In genomic region chr8:111909621-111910450, GRCm38 (mm10) we compare ENCODE assay signal across 8 mouse cellular contexts. TPM values are rescaled to one million over a fixed set of nuclear protein-coding genes. Genes with fewer than 3 reads are reported as not detected.
DNase-seq lines count a peak whose midpoint lies in the region; ATAC-seq and TF ChIP-seq lines count a peak whose summit lies in the region.

TSS of gene Chst5 (minus strand) at chr8:111910447.

- peak; percentile 77 for ATAC-seq in kidney, embryonic 16.5 days (ENCODE audit: low FRiP score, low TSS enrichment)
- ATAC-seq in forebrain, embryonic 15.5 days (replicated peaks): peak; percentile 33; the same call in 1 of the 2 replicates
- peak; percentile 79 for ATAC-seq in midbrain, embryonic 11.5 days (ENCODE audit: low FRiP score)
- no peak for ATAC-seq in inflammation-experienced regulatory T-cells, adult 6 months
- ATAC-seq in activated CD4-positive, CD25-positive, alpha-beta regulatory T cell, adult 4 months: no peak

- no peak for DNase-seq in kidney, adult 2 months
- peak; percentile 52 for DNase-seq in cerebellum, adult 11-12 months
- peak; percentile 92 for DNase-seq in midbrain, embryonic 11.5 days (ENCODE audit: low spot score, missing footprints)
- DNase-seq in natural killer cell, adult 2 months (ENCODE audit: low spot score in 2 of 2): no peak

- H3K4me1 ChIP-seq in kidney, embryonic 16.5 days (ENCODE audit: insufficient read depth, low read length): peaks cover 8% of the 10 kb centered on the region
- H3K4me1 ChIP-seq in kidney, adult 2 months (ENCODE audit: control insufficient read depth, insufficient read depth, low read length): no peaks in the 10 kb centered on the region
- H3K4me1 ChIP-seq in forebrain, embryonic 15.5 days: peaks cover 40% of the 10 kb centered on the region
- H3K4me1 ChIP-seq in midbrain, embryonic 11.5 days (ENCODE audit: control insufficient read depth, insufficient read depth, low read length): 0 out of 2 replicates have a peak, but pooled peaks cover 4% of the 10 kb centered on the region

- H3K27me3 ChIP-seq in kidney, embryonic 16.5 days (ENCODE audit: insufficient read depth, low read length): peaks cover 17% of the 10 kb centered on the region
- no peaks in the 10 kb centered on the region; the same call in none of the 2 replicates for H3K27me3 ChIP-seq in kidney, adult 2 months (replicated peaks; ENCODE audit: control insufficient read depth, insufficient read depth, low read length)
- H3K27me3 ChIP-seq in forebrain, embryonic 15.5 days: 0 out of 2 replicates have a peak, but pooled peaks cover 4% of the 10 kb centered on the region
- H3K27me3 ChIP-seq in midbrain, embryonic 11.5 days (ENCODE audit: control insufficient read depth, insufficient read depth, low read length): peaks cover 14% of the 10 kb centered on the region

- H3K4me2 ChIP-seq in kidney, embryonic 16.5 days (replicated peaks; ENCODE audit: low read depth, low read length): peak within 1 kb of the TSS; percentile 74
- peak within 1 kb of the TSS; percentile 86 for H3K4me2 ChIP-seq in forebrain, embryonic 15.5 days (replicated peaks)
- H3K4me2 ChIP-seq in midbrain, embryonic 11.5 days: peak within 1 kb of the TSS; percentile 79

- H3K9ac ChIP-seq in kidney, embryonic 16.5 days (replicated peaks; ENCODE audit: low read length): peak within 1 kb of the TSS; percentile 63
- peak within 1 kb of the TSS; percentile 66 for H3K9ac ChIP-seq in forebrain, embryonic 15.5 days (replicated peaks)
- peak within 1 kb of the TSS; percentile 69 for H3K9ac ChIP-seq in midbrain, embryonic 11.5 days (ENCODE audit: low read length)

- no peak within 1 kb of the TSS for H3K27ac ChIP-seq in kidney, embryonic 16.5 days (ENCODE audit: low read length)
- H3K27ac ChIP-seq in kidney, adult 2 months (ENCODE audit: insufficient read depth, low read depth, low read length): no peak within 1 kb of the TSS
- H3K27ac ChIP-seq in forebrain, embryonic 15.5 days (replicated peaks): no peak within 1 kb of the TSS
- H3K27ac ChIP-seq in midbrain, embryonic 11.5 days (ENCODE audit: low read depth, low read length): no peak within 1 kb of the TSS

- H3K36me3 ChIP-seq in kidney, embryonic 16.5 days (ENCODE audit: insufficient read depth, low read length): no peaks in the 10 kb centered on the region
- no peaks in the 10 kb centered on the region for H3K36me3 ChIP-seq in kidney, adult 2 months (ENCODE audit: control insufficient read depth, insufficient read depth, low read length)
- H3K36me3 ChIP-seq in forebrain, embryonic 15.5 days: 0 out of 2 replicates have a peak, but pooled peaks cover 2% of the 10 kb centered on the region
- no peaks in the 10 kb centered on the region for H3K36me3 ChIP-seq in midbrain, embryonic 11.5 days (ENCODE audit: control insufficient read depth, insufficient read depth, low read length)

- no peak for TF ChIP-seq CTCF in kidney, adult 2 months (conservative IDR thresholded peaks at IDR 0.05; ENCODE audit: insufficient read depth, insufficient read length, low read depth, low read length)

- peak within 1 kb of the TSS; percentile 44 for H3K4me3 ChIP-seq in kidney, embryonic 16.5 days (ENCODE audit: low read length)
- no peak within 1 kb of the TSS for H3K4me3 ChIP-seq in kidney, adult 2 months (ENCODE audit: insufficient read depth, low read depth, low read length)
- peak within 1 kb of the TSS; percentile 46 for H3K4me3 ChIP-seq in forebrain, embryonic 15.5 days
- H3K4me3 ChIP-seq in midbrain, embryonic 11.5 days (ENCODE audit: low read depth, low read length): peak within 1 kb of the TSS; percentile 43

- no peak for TF ChIP-seq POLR2A in kidney, adult 2 months (IDR thresholded peaks at IDR 0.05; ENCODE audit: low read depth, low read length)

- H3K9me3 ChIP-seq in kidney, embryonic 16.5 days (ENCODE audit: low read length): no peaks in the 10 kb centered on the region
- no peaks in the 10 kb centered on the region for H3K9me3 ChIP-seq in forebrain, embryonic 15.5 days
- H3K9me3 ChIP-seq in midbrain, embryonic 11.5 days (ENCODE audit: control insufficient read depth, low read length): no peaks in the 10 kb centered on the region

- 6% methylated on average over 45 of the region's 47 CpGs for WGBS in kidney, embryonic 16.5 days
- 7% methylated on average over 47 of the region's 47 CpGs for WGBS in kidney, adult 2 months
- 3% methylated on average over 47 of the region's 47 CpGs for WGBS in forebrain, embryonic 15.5 days
- 3% methylated on average over 45 of the region's 47 CpGs for WGBS in midbrain, embryonic 11.5 days

RNA-seq across cellular contexts. Expression of gene Chst5, which starts in this region (rescaled TPM):
- polyA plus RNA-seq in kidney, embryonic 16.5 days (2015; fragmentation: Nextera tagmentation; extraction: Ambion mirVana): 1.3 and 1.9 TPM in 2 replicates
- 0.06 TPM in 1 of 2 replicates, not detected in the other for polyA plus RNA-seq in kidney, adult 2 months (2012; rRNA removed)
- polyA plus RNA-seq in forebrain, embryonic 15.5 days (2015; fragmentation: Nextera tagmentation; extraction: Ambion mirVana): 2.7 and 2.8 TPM in 2 replicates
- polyA plus RNA-seq in midbrain, embryonic 11.5 days (2014; fragmentation: Nextera tagmentation; extraction: Ambion mirVana): 2.4 TPM in 2 replicates
- not detected for polyA plus RNA-seq in inflammation-experienced regulatory T-cells, adult 6 months (2017; shearing (Covaris generic))
- not detected for polyA plus RNA-seq in activated CD4-positive, CD25-positive, alpha-beta regulatory T cell, adult 4 months (2017; shearing (Covaris generic))

Comparison
In these comparisons a context has a peak if more than half of its experiments do, and no peak if none do; other contexts are left out.
1. ATAC-seq: peak in kidney, embryonic 16.5 days (single experiment), forebrain, embryonic 15.5 days (single experiment) and midbrain, embryonic 11.5 days (single experiment); none in inflammation-experienced regulatory T-cells, adult 6 months (single experiment) and activated CD4-positive, CD25-positive, alpha-beta regulatory T cell, adult 4 months (single experiment).
2. DNase-seq: peak in cerebellum, adult 11-12 months (single experiment) and midbrain, embryonic 11.5 days (single experiment); none in kidney, adult 2 months (single experiment) and natural killer cell, adult 2 months (0 of 2).
3. Peak in every context shown above with its lines, with median percentiles within 50 percentile points of each other: H3K4me2 ChIP-seq and H3K9ac ChIP-seq.